Mouse (Mus musculus) bone marrow macrophage, adult 2 months (primary cell): ENCODE measurements around the gene Scpep1.
"Not testable (repeated sequence)": the region's sequence is repeated elsewhere in the genome, so short reads cannot be mapped to it uniquely, and the experiment has no call there.

Source experiments
- CTCF ChIP-seq: IDR thresholded peaks from 2 replicates; pipeline ENCODE4 v1.5.1; 2012; ENCODE audit warnings: low read depth, mild to moderate bottlenecking, low read length, moderate library complexity
- POLR2A ChIP-seq: IDR thresholded peaks from 2 replicates; pipeline ENCODE4 v1.6.1; 2012; ENCODE audit warnings: mild to moderate bottlenecking, low read depth, low read length, borderline replicate concordance

- TF ChIP-seq CTCF, POLR2A: not testable (repeated sequence)
Observed at GRCm38 (mm10) chr11:88890904-88891303, 64.4 kb downstream of the Scpep1 start.
